Mouse (Mus musculus): ENCODE measurements around the gene Cox17. TPM values are rescaled to one million over a fixed set of nuclear protein-coding genes. Genes with fewer than 3 reads are reported as not detected.
A peak's percentile ranks its signal among the peaks of the same experiment; 100 is the strongest.

Gene Cox17
- total RNA-seq, 2 experiments from 2014 or later: 47.3 to 59.1 TPM

GRCm38 (mm10) chr16:38344941-38345725, 1.7 kb upstream of the Cox17 start:
- intact Hi-C loops (cut with DNase I): loop anchor here (2.0 kb wide), 1 partner anchor 162 kb away; no protein-coding TSS in a partner anchor
- DNase-seq (ENCODE audit: extremely low spot score in 1 of 2, low spot score in 2 of 2): peak in 1 of 2 experiments; percentile 49

GRCm38 (mm10) chr16:38347588-38347987, 797 bp downstream of the Cox17 start:
- no peak for DNase-seq (ENCODE audit: extremely low spot score in 1 of 2, low spot score in 2 of 2)
- intact Hi-C loops (cut with DNase I): no loop called here

- intact Hi-C loops (cut with DNase I): no loop called here
- no peak for DNase-seq (ENCODE audit: extremely low spot score in 1 of 2, low spot score in 2 of 2)
Measured at GRCm38 (mm10) chr16:38348217-38348761, 1.5 kb downstream of the Cox17 start.

- intact Hi-C loops (cut with DNase I): no loop called here
- no peak for DNase-seq (ENCODE audit: extremely low spot score in 1 of 2, low spot score in 2 of 2)
Measured at GRCm38 (mm10) chr16:38349881-38350280, 3.1 kb downstream of the Cox17 start.

- no peak for DNase-seq (ENCODE audit: extremely low spot score in 1 of 2, low spot score in 2 of 2)
- intact Hi-C loops (cut with DNase I): no loop called here
Measured at GRCm38 (mm10) chr16:38350361-38350855, 3.6 kb downstream of the Cox17 start.

GRCm38 (mm10) chr16:38350939-38351338, 4.1 kb downstream of the Cox17 start:
- no peak for DNase-seq (ENCODE audit: extremely low spot score in 1 of 2, low spot score in 2 of 2)
- intact Hi-C loops (cut with DNase I): no loop called here

- DNase-seq (ENCODE audit: extremely low spot score in 1 of 2, low spot score in 2 of 2): no peak
- intact Hi-C loops (cut with DNase I): no loop called here
Measured at GRCm38 (mm10) chr16:38352031-38352430, 5.2 kb downstream of the Cox17 start.

GRCm38 (mm10) chr16:38352851-38353250, 6.1 kb downstream of the Cox17 start:
- no peak for DNase-seq (ENCODE audit: extremely low spot score in 1 of 2, low spot score in 2 of 2)
- intact Hi-C loops (cut with DNase I): no loop called here

- no peak for DNase-seq (ENCODE audit: extremely low spot score in 1 of 2, low spot score in 2 of 2)
- intact Hi-C loops (cut with DNase I): no loop called here
Measured at GRCm38 (mm10) chr16:38353642-38354041, 6.9 kb downstream of the Cox17 start.

- DNase-seq (ENCODE audit: extremely low spot score in 1 of 2, low spot score in 2 of 2): no peak
- intact Hi-C loops (cut with DNase I): no loop called here
Measured at GRCm38 (mm10) chr16:38354185-38354913, 7.6 kb downstream of the Cox17 start.

GRCm38 (mm10) chr16:38358256-38358812, 11.5 kb downstream of the Cox17 start:
- no peak for DNase-seq (ENCODE audit: extremely low spot score in 1 of 2, low spot score in 2 of 2)
- intact Hi-C loops (cut with DNase I): no loop called here

GRCm38 (mm10) chr16:38359241-38359640, 12.4 kb downstream of the Cox17 start:
- intact Hi-C loops (cut with DNase I): no loop called here
- no peak for DNase-seq (ENCODE audit: extremely low spot score in 1 of 2, low spot score in 2 of 2)

- no peak for DNase-seq (ENCODE audit: extremely low spot score in 1 of 2, low spot score in 2 of 2)
- intact Hi-C loops (cut with DNase I): no loop called here
Measured at GRCm38 (mm10) chr16:38359857-38360256, 13.1 kb downstream of the Cox17 start.

GRCm38 (mm10) chr16:38360317-38360716, 13.5 kb downstream of the Cox17 start:
- DNase-seq (ENCODE audit: extremely low spot score in 1 of 2, low spot score in 2 of 2): no peak
- intact Hi-C loops (cut with DNase I): no loop called here

GRCm38 (mm10) chr16:38361933-38362332, 15.1 kb downstream of the Cox17 start, which contains the start of gene Popdc2:
Gene Popdc2, plus strand, starts transcription at chr16:38362209.
- DNase-seq (ENCODE audit: extremely low spot score in 1 of 2, low spot score in 2 of 2): no peak
- intact Hi-C loops (cut with DNase I): no loop called here

- intact Hi-C loops (cut with DNase I): no loop called here
- no peak for DNase-seq (ENCODE audit: extremely low spot score in 1 of 2, low spot score in 2 of 2)
Measured at GRCm38 (mm10) chr16:38362493-38363255, 15.9 kb downstream of the Cox17 start.

- intact Hi-C loops (cut with DNase I): no loop called here
- no peak for DNase-seq (ENCODE audit: extremely low spot score in 1 of 2, low spot score in 2 of 2)
Measured at GRCm38 (mm10) chr16:38363256-38363595, 16.4 kb downstream of the Cox17 start.

- no peak for DNase-seq (ENCODE audit: extremely low spot score in 1 of 2, low spot score in 2 of 2)
- intact Hi-C loops (cut with DNase I): no loop called here
Measured at GRCm38 (mm10) chr16:38363657-38364056, 16.9 kb downstream of the Cox17 start.

GRCm38 (mm10) chr16:38365390-38365789, 18.6 kb downstream of the Cox17 start:
- no peak for DNase-seq (ENCODE audit: extremely low spot score in 1 of 2, low spot score in 2 of 2)
- intact Hi-C loops (cut with DNase I): no loop called here
